Mouse (Mus musculus): Measurements from ENCODE around the gene Hbp1.

DNA sequence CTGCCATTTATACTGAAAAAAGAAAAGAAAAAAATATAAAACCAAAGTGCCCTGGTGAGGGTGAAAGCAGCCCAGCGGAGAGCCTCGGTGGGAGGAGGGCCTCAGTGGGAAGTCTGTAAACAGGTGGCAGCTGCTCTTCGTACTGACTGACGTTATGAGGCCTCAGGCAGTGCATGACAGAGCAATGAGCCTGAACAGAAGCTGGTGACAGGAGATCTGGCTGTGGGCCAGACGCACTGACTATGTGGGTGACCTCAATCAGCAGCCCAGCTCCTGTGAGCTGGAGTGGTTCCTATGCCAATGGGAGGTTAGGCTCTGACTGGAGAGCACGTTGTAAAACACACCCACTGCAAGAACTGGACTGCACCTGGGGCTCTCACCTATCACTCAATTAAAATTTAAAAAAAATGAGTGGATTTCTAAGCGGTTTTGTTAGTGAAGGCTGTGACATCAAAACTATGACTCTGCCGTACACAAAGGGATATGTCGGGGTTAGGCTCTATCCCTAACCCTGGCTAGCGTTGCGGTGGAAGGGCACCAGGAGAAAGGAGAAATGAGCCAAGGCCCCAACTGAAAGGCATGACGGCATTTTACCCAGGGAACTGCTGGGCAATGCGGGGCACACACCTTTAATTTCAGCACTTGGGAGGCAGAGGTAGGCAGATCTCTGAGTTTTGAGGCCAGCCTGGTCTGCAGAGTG lies 23.3 kb upstream of the Hbp1 start:
- TF ChIP-seq CTCF (IDR thresholded peaks at IDR 0.05; ENCODE audit: control insufficient read depth, insufficient read depth, insufficient replicate concordance, low read depth, low read length) (no peak), POLR2A (IDR thresholded peaks at IDR 0.05; ENCODE audit: control insufficient read depth, low read depth, low read length) (no peak)

Data from testis, adult 2 months (tissue).